Mouse (Mus musculus) kidney, adult 2 months (tissue): ENCODE results near the gene Gbp2b.

Experiments used
- CTCF ChIP-seq: fragments of 200-500 bp; conservative IDR thresholded peaks from 2 replicates; pipeline ENCODE4 v1.5.1; 2011; ENCODE audit warnings: low read depth, mild to moderate bottlenecking, control low read depth, low read length, moderate library complexity, mixed read lengths; ENCODE audit not compliant: insufficient read depth, insufficient read length
- POLR2A ChIP-seq: fragments of 200-500 bp; IDR thresholded peaks from one replicate; pipeline ENCODE4 v1.6.1; 2011; ENCODE audit warnings: low read depth, low read length, control low read depth

GRCm38 (mm10) chr3:142664723-142665122 lies 70.1 kb downstream of the Gbp2b start:
- TF ChIP-seq POLR2A (no peak), CTCF (no peak)
